Mouse (Mus musculus): ENCODE data around the gene Patl1. TPM values are rescaled to one million over a fixed set of nuclear protein-coding genes. Genes with fewer than 3 reads are reported as not detected.
A peak's percentile ranks its signal among the peaks of the same experiment; 100 is the strongest.
"Not testable (repeated sequence)": the region's sequence is repeated elsewhere in the genome, so short reads cannot be mapped to it uniquely, and the experiment has no call there.

The Patl1 gene
- polyA plus RNA-seq, 1 experiment: 2.4 TPM

- Histone ChIP-seq H3K27me3 (replicated peaks) (no peaks in the 10 kb centered on the region), H3K4me1 (peaks cover 19% of the 10 kb centered on the region), H3K4me3 (replicated peaks) (no peak overlapping the region), H3K36me3 (replicated peaks; ENCODE audit: low read length) (peaks cover 87% of the 10 kb centered on the region), H3K9me3 (no peaks in the 10 kb centered on the region)
- TF ChIP-seq FLI1 (IDR thresholded peaks at IDR 0.05; ENCODE audit: low read length): no peak
- no peak for TF ChIP-seq GATA1 (IDR thresholded peaks at IDR 0.05; ENCODE audit: borderline replicate concordance, low read length)
Measured at GRCm38 (mm10) chr19:11926380-11926779, 14.2 kb downstream of the Patl1 start.

- no peaks in the 10 kb centered on the region for H3K9me3 ChIP-seq
- H3K4me1 ChIP-seq: peaks cover 19% of the 10 kb centered on the region
- no peak overlapping the region for H3K4me3 ChIP-seq (replicated peaks)
- no peaks in the 10 kb centered on the region for H3K27me3 ChIP-seq (replicated peaks)
- peaks cover 89% of the 10 kb centered on the region for H3K36me3 ChIP-seq (replicated peaks; ENCODE audit: low read length)
- no peak for TF ChIP-seq FLI1 (IDR thresholded peaks at IDR 0.05; ENCODE audit: low read length)
- no peak for TF ChIP-seq GATA1 (IDR thresholded peaks at IDR 0.05; ENCODE audit: borderline replicate concordance, low read length)
Measured at GRCm38 (mm10) chr19:11928025-11928748, 16.0 kb downstream of the Patl1 start.

- peaks cover 44% of the 10 kb centered on the region for H3K36me3 ChIP-seq (replicated peaks; ENCODE audit: low read length)
- not testable (repeated sequence) for H3K4me1 ChIP-seq; H3K27me3 ChIP-seq (replicated peaks)
Measured at GRCm38 (mm10) chr19:11946460-11946859, 34.3 kb downstream of the Patl1 start.

GRCm38 (mm10) chr19:11949878-11950277, 37.7 kb downstream of the Patl1 start:
- no peaks in the 10 kb centered on the region for H3K9me3 ChIP-seq
- H3K4me3 ChIP-seq (replicated peaks): no peak overlapping the region
- H3K36me3 ChIP-seq (replicated peaks; ENCODE audit: low read length): peaks cover 11% of the 10 kb centered on the region
- H3K27me3 ChIP-seq (replicated peaks): no peaks in the 10 kb centered on the region
- peaks cover 4% of the 10 kb centered on the region; the same call in 1 of the 2 replicates for H3K4me1 ChIP-seq
- TF ChIP-seq GATA1 (IDR thresholded peaks at IDR 0.05; ENCODE audit: borderline replicate concordance, low read length): no peak
- TF ChIP-seq FLI1 (IDR thresholded peaks at IDR 0.05; ENCODE audit: low read length): no peak

More at GRCm38 (mm10) chr19:11946460-11946859, 34.3 kb downstream of the Patl1 start:
- not testable (repeated sequence) for H3K4me3 ChIP-seq (replicated peaks); H3K9me3 ChIP-seq

- TF ChIP-seq FLI1 (IDR thresholded peaks at IDR 0.05; ENCODE audit: low read length) (no peak), GATA1 (IDR thresholded peaks at IDR 0.05; ENCODE audit: borderline replicate concordance, low read length) (no peak)
- peaks cover 4% of the 10 kb centered on the region; the same call in 1 of the 2 replicates for H3K4me1 ChIP-seq
- no peaks in the 10 kb centered on the region for H3K27me3 ChIP-seq (replicated peaks)
- H3K36me3 ChIP-seq (replicated peaks; ENCODE audit: low read length): peaks cover 3% of the 10 kb centered on the region
- H3K9me3 ChIP-seq: no peaks in the 10 kb centered on the region
- H3K4me3 ChIP-seq (replicated peaks): no peak overlapping the region
Measured at GRCm38 (mm10) chr19:11950747-11951146, 38.5 kb downstream of the Patl1 start.

- TF ChIP-seq FLI1 (IDR thresholded peaks at IDR 0.05; ENCODE audit: low read length) (no peak), GATA1 (IDR thresholded peaks at IDR 0.05; ENCODE audit: borderline replicate concordance, low read length) (no peak)
- H3K9me3 ChIP-seq: no peaks in the 10 kb centered on the region
- peak overlapping the region; percentile 3 for H3K4me3 ChIP-seq (replicated peaks)
- no peaks in the 10 kb centered on the region for H3K36me3 ChIP-seq (replicated peaks; ENCODE audit: low read length)
- H3K27me3 ChIP-seq (replicated peaks): no peaks in the 10 kb centered on the region
- H3K4me1 ChIP-seq: peaks cover 8% of the 10 kb centered on the region
Measured at GRCm38 (mm10) chr19:11954206-11954605, 42.0 kb downstream of the Patl1 start.

- Histone ChIP-seq H3K36me3 (replicated peaks; ENCODE audit: low read length) (no peaks in the 10 kb centered on the region), H3K4me1 (peaks cover 11% of the 10 kb centered on the region), H3K4me3 (replicated peaks) (no peak overlapping the region), H3K27me3 (replicated peaks) (peaks cover 4% of the 10 kb centered on the region), H3K9me3 (no peaks in the 10 kb centered on the region)
- TF ChIP-seq GATA1 (IDR thresholded peaks at IDR 0.05; ENCODE audit: borderline replicate concordance, low read length): no peak
- no peak for TF ChIP-seq FLI1 (IDR thresholded peaks at IDR 0.05; ENCODE audit: low read length)
Measured at GRCm38 (mm10) chr19:11956636-11957035, 44.4 kb downstream of the Patl1 start.

GRCm38 (mm10) chr19:11957396-11957795, 45.2 kb downstream of the Patl1 start:
- H3K36me3 ChIP-seq (replicated peaks; ENCODE audit: low read length): no peaks in the 10 kb centered on the region
- no peak overlapping the region for H3K4me3 ChIP-seq (replicated peaks)
- TF ChIP-seq GATA1 (IDR thresholded peaks at IDR 0.05; ENCODE audit: borderline replicate concordance, low read length): no peak
- no peak for TF ChIP-seq FLI1 (IDR thresholded peaks at IDR 0.05; ENCODE audit: low read length)
- H3K9me3 ChIP-seq: no peaks in the 10 kb centered on the region
- peaks cover 4% of the 10 kb centered on the region for H3K27me3 ChIP-seq (replicated peaks)
- H3K4me1 ChIP-seq: peaks cover 12% of the 10 kb centered on the region

GRCm38 (mm10) chr19:11957846-11958245, 45.6 kb downstream of the Patl1 start:
- H3K36me3 ChIP-seq (replicated peaks; ENCODE audit: low read length): no peaks in the 10 kb centered on the region
- peaks cover 17% of the 10 kb centered on the region for H3K4me1 ChIP-seq
- H3K9me3 ChIP-seq: no peaks in the 10 kb centered on the region
- TF ChIP-seq GATA1 (IDR thresholded peaks at IDR 0.05; ENCODE audit: borderline replicate concordance, low read length) (no peak), FLI1 (IDR thresholded peaks at IDR 0.05; ENCODE audit: low read length) (no peak)
- H3K27me3 ChIP-seq (replicated peaks): peaks cover 4% of the 10 kb centered on the region
- no peak overlapping the region for H3K4me3 ChIP-seq (replicated peaks)

GRCm38 (mm10) chr19:11964266-11964665, 52.1 kb downstream of the Patl1 start:
- Histone ChIP-seq H3K4me1 (peaks cover 48% of the 10 kb centered on the region), H3K9me3 (no peaks in the 10 kb centered on the region), H3K36me3 (replicated peaks; ENCODE audit: low read length) (peaks cover 15% of the 10 kb centered on the region), H3K27me3 (replicated peaks) (peaks cover 4% of the 10 kb centered on the region), H3K4me3 (replicated peaks) (peak overlapping the region; percentile 96)
- no peak for TF ChIP-seq GATA1 (IDR thresholded peaks at IDR 0.05; ENCODE audit: borderline replicate concordance, low read length)

All from megakaryocyte, embryonic 14.5 days (primary cell).